9 mouse cellular contexts compared by ENCODE assay signal in genomic region chr1:54979226-54979984, GRCm38 (mm10). TPM values are rescaled to one million over a fixed set of nuclear protein-coding genes. Genes with fewer than 3 reads are reported as not detected.
DNase-seq lines count a peak whose midpoint lies in the region; ATAC-seq and TF ChIP-seq lines count a peak whose summit lies in the region.
"Had no signal": no experiment of that assay in that cellular context is flagged by ENCODE, and none has a peak within 500 bp of the region (broad histone marks: within the 10 kb centered on the region; RNA-seq: fewer than 3 reads in every experiment).

No protein-coding gene starts in this region.

- no peak overlapping the region for H3K4me2 ChIP-seq in intestine, embryonic 16.5 days (ENCODE audit: low read depth, low read length)
- H3K4me2 ChIP-seq in midbrain, postnatal 0 days (ENCODE audit: low read depth, low read length, poor library complexity, severe bottlenecking) = no peak overlapping the region

- peaks cover 4% of the 10 kb centered on the region; the same call in 1 of the 2 replicates for H3K36me3 ChIP-seq in heart, embryonic 10.5 days
- no peaks in the 10 kb centered on the region for H3K36me3 ChIP-seq in intestine, embryonic 16.5 days (ENCODE audit: control insufficient read depth, insufficient read depth, low read length)
- no peaks in the 10 kb centered on the region for H3K36me3 ChIP-seq in midbrain, postnatal 0 days (ENCODE audit: insufficient read depth, low read length)

- DNase-seq in heart, adult 8-10 months (ENCODE audit: low spot score) = peak; percentile 37
- DNase-seq in heart, embryonic 10.5 days (ENCODE audit: low spot score) = no peak
- peak; percentile 44 for DNase-seq in A20 (ENCODE audit: low read depth, low spot score)
- peak; percentile 6 for DNase-seq in T-cell, adult 2 months (ENCODE audit: low spot score)
- peak; percentile 45 for DNase-seq in midbrain, postnatal 0 days (ENCODE audit: low spot score)
- DNase-seq in layer of hippocampus, postnatal 25 days (ENCODE audit: extremely low spot score in 1 of 2, low spot score in 1 of 2) = no peak

- H3K4me3 ChIP-seq in heart, embryonic 10.5 days = no peak overlapping the region
- H3K4me3 ChIP-seq in intestine, embryonic 16.5 days (ENCODE audit: low read length) = no peak overlapping the region
- no peak overlapping the region for H3K4me3 ChIP-seq in midbrain, postnatal 0 days (ENCODE audit: low read depth, low read length)
- H3K4me3 ChIP-seq: myocyte had no signal

- H3K27ac ChIP-seq in heart, embryonic 10.5 days = no peak overlapping the region
- no peak overlapping the region for H3K27ac ChIP-seq in intestine, embryonic 16.5 days (ENCODE audit: low read length)
- H3K27ac ChIP-seq in midbrain, postnatal 0 days (ENCODE audit: low read depth, low read length) = no peak overlapping the region

- H3K27me3 ChIP-seq in heart, embryonic 10.5 days (ENCODE audit: insufficient read depth, poor library complexity, severe bottlenecking) = no peaks in the 10 kb centered on the region
- no peaks in the 10 kb centered on the region for H3K27me3 ChIP-seq in intestine, embryonic 16.5 days (replicated peaks; ENCODE audit: control insufficient read depth, insufficient read depth, low read length)
- no peaks in the 10 kb centered on the region for H3K27me3 ChIP-seq in midbrain, postnatal 0 days (ENCODE audit: insufficient read depth, low read length)

- no peak overlapping the region for H3K9ac ChIP-seq in intestine, embryonic 16.5 days (ENCODE audit: low read depth, low read length)
- H3K9ac ChIP-seq in midbrain, postnatal 0 days (replicated peaks; ENCODE audit: low read length, poor library complexity, severe bottlenecking) = no peak overlapping the region

- no peaks in the 10 kb centered on the region for H3K4me1 ChIP-seq in heart, embryonic 10.5 days
- H3K4me1 ChIP-seq in intestine, embryonic 16.5 days (ENCODE audit: control insufficient read depth, insufficient read depth, low read length) = no peaks in the 10 kb centered on the region
- no peaks in the 10 kb centered on the region for H3K4me1 ChIP-seq in midbrain, postnatal 0 days (ENCODE audit: insufficient read depth, low read length)

- WGBS in heart, embryonic 10.5 days = 51% methylated on average over 1 of the region's 1 CpGs
- 54% methylated on average over 1 of the region's 1 CpGs for WGBS in intestine, embryonic 16.5 days
- WGBS in midbrain, postnatal 0 days = 42% methylated on average over 1 of the region's 1 CpGs

- peak; percentile 76 for TF ChIP-seq CTCF in midbrain, postnatal 0 days (IDR thresholded peaks at IDR 0.05)

- no peaks in the 10 kb centered on the region for H3K9me3 ChIP-seq in heart, embryonic 10.5 days
- H3K9me3 ChIP-seq in intestine, embryonic 16.5 days (ENCODE audit: control insufficient read depth, low read length) = no peaks in the 10 kb centered on the region
- no peaks in the 10 kb centered on the region for H3K9me3 ChIP-seq in midbrain, postnatal 0 days (ENCODE audit: low read length)

- ATAC-seq in intestine, embryonic 16.5 days = peak; percentile 31; the same call in 1 of the 2 replicates
- ATAC-seq in midbrain, postnatal 0 days (ENCODE audit: low FRiP score) = peak; percentile 57; the same call in 1 of the 2 replicates
- ATAC-seq in megakaryocyte, adult 5-6 weeks (ENCODE audit: poor library complexity, severe bottlenecking) = no peak

RNA-seq across cellular contexts. Expression of gene Sf3b1, which starts 47.9 kb away (rescaled TPM):
- 10 to 100 TPM; 64.1 to 82.3 (median 73.5) TPM for total RNA-seq in heart, adult 8-10 months (2022)
- polyA plus RNA-seq in heart, embryonic 10.5 days (2016; fragmentation: Nextera tagmentation; extraction: Ambion mirVana) = 192 and 232 TPM in 2 replicates
- 246 and 257 TPM in 2 replicates for polyA plus RNA-seq in intestine, embryonic 16.5 days (2015; fragmentation: Nextera tagmentation; extraction: Ambion mirVana)
- 171 and 262 TPM in 2 replicates for total RNA-seq in midbrain, postnatal 0 days (2014; rRNA removed)
- polyA plus RNA-seq in midbrain, postnatal 0 days (2015; fragmentation: Nextera tagmentation; extraction: Ambion mirVana) = 250 and 282 TPM in 2 replicates
- 288 and 309 TPM in 2 replicates for total RNA-seq in megakaryocyte, adult 5-6 weeks (2015)
- 305 and 338 TPM in 2 replicates for total RNA-seq in megakaryocyte, adult 5-6 weeks (2017)
- 100 to 1,000 TPM; 142 to 171 TPM for total RNA-seq in layer of hippocampus, postnatal 25 days (2021)

RNA-seq across cellular contexts. Expression of gene Ankrd44, which starts 53.2 kb away (rescaled TPM):
- 10 to 100 TPM in 1 of 4 experiments, 1 to 10 TPM in 3; 6.9 to 13.4 (median 8.3) TPM for total RNA-seq in heart, adult 8-10 months (2022)
- 10.9 and 11.9 TPM in 2 replicates for polyA plus RNA-seq in heart, embryonic 10.5 days (2016; fragmentation: Nextera tagmentation; extraction: Ambion mirVana)
- polyA plus RNA-seq in intestine, embryonic 16.5 days (2015; fragmentation: Nextera tagmentation; extraction: Ambion mirVana) = 7.2 and 7.6 TPM in 2 replicates
- 51.6 and 68.9 TPM in 2 replicates for total RNA-seq in midbrain, postnatal 0 days (2014; rRNA removed)
- polyA plus RNA-seq in midbrain, postnatal 0 days (2015; fragmentation: Nextera tagmentation; extraction: Ambion mirVana) = 13.2 and 16.7 TPM in 2 replicates
- 205 and 209 TPM in 2 replicates for total RNA-seq in megakaryocyte, adult 5-6 weeks (2015)
- total RNA-seq in megakaryocyte, adult 5-6 weeks (2017) = 124 and 138 TPM in 2 replicates
- 10 to 100 TPM; 17.1 to 17.3 TPM for total RNA-seq in layer of hippocampus, postnatal 25 days (2021)

Comparison
In these comparisons a context has a peak if more than half of its experiments do, and no peak if none do; other contexts are left out.
1. DNase-seq: peak in heart, adult 8-10 months (single experiment), A20 (single experiment), T-cell, adult 2 months (single experiment) and midbrain, postnatal 0 days (single experiment); none in heart, embryonic 10.5 days (single experiment) and layer of hippocampus, postnatal 25 days (0 of 2).